Mouse (Mus musculus) frontal cortex, adult 2 months (tissue): ENCODE data around the gene Dennd1c. TPM values are rescaled to one million over a fixed set of nuclear protein-coding genes. Genes with fewer than 3 reads are reported as not detected.
A peak's percentile ranks its signal among the peaks of the same experiment; 100 is the strongest.

ENCODE experiments used
- DNase-seq, 2 experiments: peaks; one replicate each; pipeline ENCODE4 v3.0.0; 2022; ENCODE audit warnings: low spot score in 1 of 2; ENCODE audit errors: extremely low spot score in 1 of 2
- polyA plus RNA-seq: library from polyadenylated mRNA; depleted of rRNA; stranded (reverse); fragments of >200 nt; gene quantifications from 2 replicates; pipeline ENCODE4 v1.2.3, GENCODE M21; 2012

The Dennd1c gene
- polyA plus RNA-seq, 1 experiment: 2.4 TPM

DNA sequence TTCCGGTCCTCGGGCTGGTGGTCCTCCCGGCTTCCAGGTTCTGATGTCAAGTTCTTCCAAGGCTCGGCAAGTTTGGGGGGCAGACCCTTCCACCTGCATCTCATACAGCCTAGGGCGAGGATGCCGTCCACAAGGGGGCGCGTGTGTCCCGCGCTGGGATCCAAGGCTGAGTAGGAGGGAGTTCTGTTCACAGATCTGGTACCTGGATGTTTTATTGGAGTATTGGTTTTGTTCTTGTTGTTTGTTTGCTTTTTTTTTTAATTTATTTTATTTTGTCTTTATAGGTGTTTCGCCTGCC is 18.3 kb upstream of the Dennd1c start:
- peak; percentile 63 to 90 for DNase-seq

DNA sequence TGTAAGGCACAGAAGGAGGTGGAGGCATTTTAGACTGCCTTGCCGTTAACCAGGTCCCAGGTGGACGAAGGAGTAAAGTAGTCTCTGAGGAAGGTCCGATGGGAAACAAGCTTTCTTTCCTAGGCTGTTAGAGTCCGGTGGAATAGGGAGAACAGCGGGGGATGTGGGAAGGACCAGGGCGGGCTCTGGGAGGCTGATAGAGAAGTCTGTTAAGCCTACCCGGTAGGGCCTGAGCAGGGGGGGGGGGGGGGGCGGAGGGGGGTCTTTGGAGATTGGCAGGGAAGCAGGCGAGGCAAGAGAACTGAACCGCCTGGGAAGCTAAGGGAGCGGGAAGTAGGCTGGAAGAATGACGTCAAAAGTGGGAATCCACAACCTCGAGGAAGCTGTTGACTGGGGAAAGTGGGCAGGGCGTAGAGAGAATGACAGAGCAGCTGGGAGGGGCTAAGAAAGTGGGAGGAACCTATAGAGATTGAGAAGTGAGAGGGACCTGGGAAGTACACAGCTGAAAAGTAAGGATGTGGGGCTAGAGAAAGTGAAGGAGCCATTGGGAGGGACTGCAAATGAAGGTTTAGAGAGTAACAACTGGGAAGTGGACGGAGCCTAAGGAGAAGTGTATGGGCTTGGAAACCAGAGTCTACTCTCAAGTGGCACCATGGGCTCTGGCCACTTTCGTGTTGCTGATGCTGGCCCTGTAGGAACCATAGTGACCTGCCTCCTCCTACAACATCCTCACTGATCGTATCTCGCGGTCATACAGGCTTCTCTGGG is 17.7 kb upstream of the Dennd1c start:
- peak in 1 of 2 experiments; percentile 46 for DNase-seq

DNA sequence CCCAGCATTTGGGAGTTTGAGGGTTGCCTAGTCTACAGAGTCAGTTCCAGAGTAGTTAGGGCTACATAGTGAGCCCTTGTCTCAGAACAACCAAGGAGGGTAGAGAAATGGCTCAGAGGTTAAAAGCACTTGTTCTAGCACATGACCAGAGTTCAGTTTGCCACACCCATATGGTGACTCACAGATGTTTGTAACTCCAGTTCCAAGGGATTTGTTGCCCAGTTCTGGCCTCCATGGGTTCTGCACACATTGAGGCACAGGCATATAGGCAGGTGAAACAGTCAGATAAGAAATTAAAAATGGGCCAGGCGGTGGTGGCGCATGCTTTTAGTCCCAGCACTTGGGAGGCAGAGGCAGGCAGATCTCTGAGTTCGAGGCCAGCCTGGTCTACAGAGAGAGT is 15.9 kb upstream of the Dennd1c start:
- DNase-seq: no peak

DNA sequence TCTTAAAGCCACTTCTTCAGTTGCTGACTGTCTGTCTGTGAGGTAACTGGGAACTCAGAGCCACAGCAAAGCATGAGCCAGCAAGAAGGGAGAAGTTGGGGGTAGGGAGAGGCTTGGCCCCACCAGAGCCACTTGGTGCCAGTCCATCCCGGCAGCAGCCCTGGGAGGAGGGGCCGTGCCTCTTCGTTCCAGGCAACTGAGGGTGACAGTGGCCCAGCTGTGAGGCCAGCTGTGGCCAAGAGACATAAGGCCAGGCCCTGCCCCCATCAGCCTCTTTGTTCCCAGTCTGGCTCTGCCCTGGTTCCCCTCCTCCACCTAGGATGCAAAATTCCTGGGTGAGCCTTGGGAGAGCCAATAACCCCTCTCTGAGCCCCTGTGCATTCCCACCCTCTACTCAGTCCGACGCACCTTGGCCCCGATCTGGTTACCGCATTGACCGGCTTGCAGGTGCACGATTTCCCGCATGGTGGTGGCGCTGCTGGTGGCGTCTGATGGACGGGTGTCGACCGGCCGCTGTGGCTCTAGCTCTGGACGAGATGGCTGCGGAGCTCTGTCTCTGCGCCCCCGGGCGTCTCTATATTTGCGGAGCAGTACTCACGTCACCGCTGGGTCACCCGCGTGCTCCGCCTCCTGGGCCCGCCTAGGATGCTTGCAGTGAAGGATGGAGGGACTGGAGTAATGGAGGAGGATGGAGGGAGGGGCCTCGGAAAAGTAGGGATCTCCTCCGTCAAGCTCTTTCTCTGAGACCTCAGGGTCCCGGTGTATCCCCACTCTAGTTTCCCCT is 8.9 kb upstream of the Dennd1c start, which contains the start of gene Tubb4a:
Gene Tubb4a (minus strand): TSS at position 734 of the 784 bp plus-strand sequence.
- peak; percentile 80 to 92 for DNase-seq

GRCm38 (mm10) chr17:57085970-57086757 is 7.8 kb upstream of the Dennd1c start:
- no peak for DNase-seq

- no peak for DNase-seq
Measured at GRCm38 (mm10) chr17:57082481-57082880, 4.2 kb upstream of the Dennd1c start.

GRCm38 (mm10) chr17:57081234-57081842 is 3.0 kb upstream of the Dennd1c start:
- DNase-seq: no peak

DNA sequence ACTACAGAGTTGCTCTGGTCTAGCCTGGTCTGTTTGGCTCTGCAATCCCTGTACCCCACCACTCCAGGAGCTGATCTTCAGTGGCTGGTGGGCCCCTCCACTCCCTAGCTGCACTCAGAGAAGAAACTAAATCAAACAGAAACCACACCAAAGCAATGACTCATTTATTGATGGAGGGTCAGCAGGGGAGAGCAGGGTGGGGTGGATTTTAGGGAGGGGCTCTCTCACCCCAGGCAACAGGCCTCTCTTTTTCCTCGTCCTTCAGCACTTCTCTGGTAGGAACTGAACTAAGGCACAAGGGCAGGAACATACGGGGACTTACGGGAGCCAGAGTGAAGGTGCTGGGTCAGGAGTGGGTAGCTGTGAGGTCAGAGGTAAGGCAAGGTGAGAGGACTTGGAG is 1.6 kb upstream of the Dennd1c start:
- no peak for DNase-seq

- DNase-seq: no peak
Measured at GRCm38 (mm10) chr17:57076916-57077315, 1.4 kb downstream of the Dennd1c start.

GRCm38 (mm10) chr17:57070699-57071098 is 7.6 kb downstream of the Dennd1c start:
- no peak for DNase-seq

DNA sequence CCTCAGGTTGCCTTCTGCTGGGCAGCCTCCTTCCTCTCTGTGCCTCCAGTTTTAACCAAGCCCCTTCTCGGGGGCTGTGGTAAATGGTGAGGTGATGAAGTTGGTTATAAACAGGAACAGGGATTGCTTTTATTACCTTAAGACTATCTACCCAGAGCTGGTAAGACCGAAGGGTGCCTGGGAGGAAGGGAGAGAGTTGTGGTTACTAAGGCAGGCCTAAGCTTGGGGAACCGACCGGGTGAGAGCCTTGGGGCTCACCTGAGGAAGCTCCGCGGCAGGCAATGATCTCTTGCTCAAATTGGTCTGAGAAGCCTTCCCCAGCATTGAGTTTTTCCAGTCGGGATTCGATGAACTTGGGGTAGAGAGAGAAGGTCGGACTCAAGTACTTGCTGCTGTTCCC is 8.0 kb downstream of the Dennd1c start:
- DNase-seq: no peak

- DNase-seq: no peak
Measured at GRCm38 (mm10) chr17:57066908-57067307, 11.4 kb downstream of the Dennd1c start.

DNA sequence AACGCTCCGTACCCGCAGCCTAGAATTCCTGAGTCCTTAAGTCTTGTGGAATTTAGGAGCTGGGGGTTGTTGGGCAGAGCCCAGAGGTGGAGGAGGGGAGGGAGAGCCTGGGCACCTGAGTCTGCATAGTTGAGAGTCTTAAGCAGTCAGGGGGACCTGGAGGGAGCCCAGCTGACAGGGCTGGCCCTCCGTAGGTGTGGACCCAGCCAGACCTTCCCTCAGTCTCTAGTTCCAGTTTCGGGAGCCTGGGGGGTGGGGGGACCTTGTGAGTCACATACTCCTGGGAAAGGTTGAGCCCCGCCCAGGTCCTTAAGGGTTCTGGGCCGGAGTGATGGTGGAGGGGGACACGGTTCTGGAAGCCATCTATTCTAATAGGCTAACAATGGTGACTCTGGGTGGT is 15.3 kb downstream of the Dennd1c start:
- DNase-seq: no peak

DNA sequence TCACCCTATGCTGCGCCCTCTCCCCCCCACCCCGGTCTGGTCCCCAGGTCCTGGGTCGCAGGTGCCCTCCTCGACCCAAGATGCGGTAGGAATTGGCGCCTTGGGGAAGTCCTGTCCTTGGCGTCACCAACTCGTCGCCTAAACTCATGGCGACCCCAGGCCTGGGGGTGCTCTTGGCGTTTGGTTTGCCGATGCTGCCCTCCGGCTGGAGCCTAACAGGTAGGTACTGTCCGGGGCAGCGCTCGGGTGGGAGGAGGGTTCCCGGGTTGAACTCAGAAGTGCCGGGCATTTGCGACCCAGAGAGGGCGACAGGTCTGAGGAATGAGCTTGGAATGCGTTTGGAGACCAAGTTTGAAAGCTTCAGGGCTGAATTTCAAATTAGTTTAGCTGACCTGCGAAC is 15.8 kb downstream of the Dennd1c start:
- DNase-seq: no peak

GRCm38 (mm10) chr17:57062011-57062521 is 16.2 kb downstream of the Dennd1c start:
- no peak for DNase-seq

DNA sequence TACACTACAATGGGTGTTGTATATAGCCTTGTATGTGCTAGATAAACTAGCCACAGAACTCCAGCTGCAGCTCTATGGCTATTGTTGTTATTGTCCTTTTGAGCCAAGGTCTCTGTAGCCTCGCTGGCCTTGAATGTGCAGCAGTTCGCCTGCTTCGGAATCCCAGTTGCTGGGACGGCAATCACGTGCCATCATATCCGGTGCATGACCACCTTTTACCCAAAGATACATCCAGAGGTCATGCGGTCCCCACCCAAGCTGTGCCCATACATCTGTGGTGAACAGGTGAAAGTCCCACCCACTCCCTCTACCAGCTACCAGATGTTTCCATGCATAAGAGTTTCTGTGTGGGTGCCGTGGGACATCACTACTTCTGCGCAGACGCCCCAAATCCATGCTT is 17.2 kb downstream of the Dennd1c start:
- DNase-seq: no peak

- DNase-seq: peak; percentile 93 to 96
Measured at GRCm38 (mm10) chr17:57060231-57060801, 18.0 kb downstream of the Dennd1c start.

- peak; percentile 58 to 79 for DNase-seq
Measured at GRCm38 (mm10) chr17:57059486-57059977, 18.8 kb downstream of the Dennd1c start, which contains the start of gene Slc25a23. TSS of gene Slc25a23 (minus strand) at chr17:57059863.

DNA sequence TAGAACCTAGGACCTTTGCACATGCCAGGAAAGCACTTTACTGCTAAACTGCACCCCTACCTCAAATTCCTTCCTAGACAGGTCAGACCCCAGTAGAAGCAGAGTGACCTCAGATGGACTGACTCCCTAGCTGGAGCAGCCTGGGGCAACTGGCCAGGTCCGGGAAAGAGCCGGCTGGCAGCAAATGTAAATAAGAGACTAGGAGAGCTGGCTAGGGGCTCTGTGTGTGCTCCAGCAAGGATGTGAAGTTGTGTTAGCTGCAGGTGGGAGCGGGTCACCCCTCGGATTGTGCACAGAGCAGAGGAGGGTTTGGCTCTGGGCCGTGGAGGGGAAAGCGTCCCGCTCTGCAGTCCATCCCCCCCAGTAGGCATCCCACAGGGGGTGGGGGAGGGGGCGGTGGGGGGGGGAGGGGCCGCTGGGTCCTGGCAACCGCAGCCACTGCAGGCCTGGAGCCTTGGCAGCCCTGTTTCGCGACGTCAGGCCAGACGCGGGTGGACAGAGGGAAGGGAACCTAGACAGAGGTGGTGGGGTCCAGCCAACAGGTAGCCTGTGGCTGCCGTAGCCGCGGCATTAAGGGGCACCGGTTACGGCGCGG is 19.3 kb downstream of the Dennd1c start, which contains the start of gene Crb3:
Gene Crb3 (plus strand): TSS at position 215 of the 595 bp plus-strand sequence.
- DNase-seq: peak in 1 of 2 experiments; percentile 23
